Mouse (Mus musculus): ENCODE data around the gene Emx2.

The Emx2 gene

DNA sequence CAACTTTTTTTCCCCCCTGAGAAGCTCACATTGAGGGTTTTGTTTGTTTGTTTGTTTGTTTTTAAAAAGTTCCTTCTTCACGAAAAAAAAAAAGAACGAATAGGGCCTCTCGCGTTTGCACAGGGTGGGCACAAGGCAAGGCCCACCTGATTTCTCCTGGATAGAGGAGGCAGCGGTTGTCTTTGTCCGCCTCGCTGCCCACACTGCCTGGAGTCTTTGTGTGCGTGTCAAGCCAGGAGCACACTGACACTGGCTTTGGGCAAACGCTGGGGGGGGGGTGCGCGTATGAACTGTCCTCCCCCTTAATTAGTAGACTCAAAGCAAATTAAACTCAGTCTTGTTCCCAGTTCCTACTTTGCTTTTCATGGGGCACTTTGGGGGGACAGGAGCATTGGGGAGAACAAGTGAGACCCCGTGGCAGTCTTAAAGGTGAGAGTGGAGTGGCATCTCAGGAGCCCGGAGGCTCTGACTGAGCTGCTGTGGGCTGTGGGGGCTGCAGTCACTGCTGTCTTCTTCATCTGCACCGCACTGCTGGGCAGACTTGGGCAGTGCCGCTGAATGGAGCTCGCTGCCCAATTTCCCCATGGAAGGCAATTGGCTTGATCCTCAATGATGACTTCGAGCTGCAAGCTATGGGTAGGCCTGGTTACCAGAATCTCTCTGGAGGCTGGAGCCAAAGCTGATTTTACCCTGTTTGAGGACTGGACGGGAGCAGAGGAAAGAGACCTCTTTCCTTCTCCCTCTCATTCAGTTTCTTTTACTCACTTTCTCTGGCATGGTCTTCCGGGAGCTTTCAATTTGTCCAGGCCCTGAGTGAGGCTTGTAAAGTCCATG, 4.5 kb downstream of the Emx2 start:
- no peak for DNase-seq

DNA sequence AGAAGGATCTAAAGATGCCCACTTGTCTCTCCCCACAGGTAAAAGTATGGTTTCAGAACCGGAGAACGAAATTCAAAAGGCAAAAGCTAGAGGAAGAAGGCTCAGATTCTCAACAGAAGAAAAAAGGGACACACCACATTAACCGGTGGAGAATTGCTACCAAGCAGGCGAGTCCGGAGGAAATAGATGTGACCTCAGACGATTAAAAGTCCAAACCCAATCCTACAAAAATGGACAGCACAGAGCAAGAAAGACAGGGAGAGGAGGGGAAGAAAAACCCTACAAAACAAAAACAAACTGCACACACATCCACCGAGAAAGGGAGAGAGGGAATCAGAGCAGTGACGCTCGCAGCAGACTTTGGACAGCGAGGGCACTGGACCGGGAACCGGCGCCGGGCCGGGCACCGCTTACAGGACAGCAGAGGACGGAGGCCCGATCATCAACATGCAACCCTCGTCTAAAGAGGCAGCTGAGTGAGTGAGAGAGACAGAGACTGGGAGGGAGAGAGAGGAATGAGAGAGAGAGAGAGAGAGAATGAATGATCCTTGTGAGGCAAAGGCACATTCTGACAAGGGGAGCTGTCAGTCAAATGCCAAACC, 5.8 kb downstream of the Emx2 start:
- no peak for DNase-seq

DNA sequence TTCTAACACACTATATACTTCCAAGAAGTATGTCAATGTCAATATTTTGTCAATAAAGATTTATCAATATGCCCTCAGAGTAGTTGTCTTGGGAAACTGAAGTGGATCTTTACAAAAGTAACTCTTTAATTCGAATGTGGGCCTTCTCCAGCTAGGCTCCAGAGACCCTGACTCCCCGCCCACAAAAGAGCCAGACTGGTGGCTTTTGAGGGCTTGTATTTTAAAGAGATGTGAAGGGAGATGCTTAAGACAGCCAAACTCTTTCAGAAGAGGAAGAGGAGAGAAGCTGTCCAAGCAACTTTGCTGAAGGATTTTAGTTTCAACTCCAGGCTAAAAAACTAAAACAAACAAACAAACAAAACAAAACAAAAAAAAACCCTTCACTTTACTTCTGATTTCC, 7.1 kb downstream of the Emx2 start:
- DNase-seq, result no peak

DNA sequence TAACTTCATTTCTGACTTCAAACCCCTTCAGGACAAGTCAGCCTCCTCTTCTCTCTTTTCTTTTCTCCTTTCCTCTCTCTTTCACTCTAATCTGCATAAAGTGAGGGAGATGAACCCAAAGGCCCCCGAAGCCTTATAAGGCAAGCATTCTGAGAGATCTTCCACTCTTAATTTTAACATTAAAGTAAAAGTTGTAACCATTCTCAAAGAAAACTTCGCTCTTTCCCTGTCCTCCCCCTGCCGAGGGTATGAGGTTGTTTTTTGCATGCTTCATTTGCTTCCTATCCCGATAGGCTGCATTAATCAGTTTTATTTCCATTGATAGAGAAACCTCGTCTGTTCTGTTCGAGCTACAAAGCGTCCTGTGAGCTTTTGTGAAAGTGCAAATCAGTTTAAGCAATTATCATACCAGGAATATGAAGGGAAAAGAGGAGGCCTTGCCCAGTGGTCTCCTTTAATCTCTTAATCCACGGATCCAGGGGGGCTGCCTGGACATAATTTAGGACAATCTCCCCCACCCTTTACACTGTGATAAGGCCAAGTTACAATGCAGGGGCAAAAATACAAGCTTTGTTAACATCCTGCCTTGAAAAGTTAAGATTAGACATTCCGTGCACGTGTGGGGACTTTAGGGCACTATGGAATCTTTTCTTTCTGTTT, 7.7 kb downstream of the Emx2 start:
- DNase-seq, result no peak

DNA sequence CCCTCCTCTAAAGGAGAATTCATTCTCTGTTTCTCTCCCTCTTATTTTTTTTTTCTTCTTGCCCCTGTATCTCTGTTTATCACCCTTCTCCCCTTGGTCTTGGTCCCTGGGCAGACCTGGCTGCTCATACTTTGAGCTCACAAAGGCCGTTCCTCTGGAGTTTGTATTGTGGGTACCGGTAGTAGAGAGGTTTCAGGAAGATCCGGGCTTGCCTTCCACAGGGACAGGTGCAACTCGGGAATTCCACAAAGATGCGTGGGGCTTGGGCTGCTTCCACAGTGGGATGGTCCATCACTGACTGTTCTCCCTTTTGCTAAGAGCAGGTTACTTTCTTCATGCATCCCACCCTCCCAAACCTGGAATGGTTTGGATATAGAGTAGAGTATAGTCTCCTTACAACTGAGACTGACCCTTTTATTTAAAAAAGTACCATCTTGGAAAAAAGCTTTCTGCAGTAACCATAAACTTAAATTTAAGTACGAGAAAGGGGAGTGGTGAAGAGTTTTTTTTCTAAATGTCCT, 8.3 kb downstream of the Emx2 start:
- no peak for DNase-seq

DNA sequence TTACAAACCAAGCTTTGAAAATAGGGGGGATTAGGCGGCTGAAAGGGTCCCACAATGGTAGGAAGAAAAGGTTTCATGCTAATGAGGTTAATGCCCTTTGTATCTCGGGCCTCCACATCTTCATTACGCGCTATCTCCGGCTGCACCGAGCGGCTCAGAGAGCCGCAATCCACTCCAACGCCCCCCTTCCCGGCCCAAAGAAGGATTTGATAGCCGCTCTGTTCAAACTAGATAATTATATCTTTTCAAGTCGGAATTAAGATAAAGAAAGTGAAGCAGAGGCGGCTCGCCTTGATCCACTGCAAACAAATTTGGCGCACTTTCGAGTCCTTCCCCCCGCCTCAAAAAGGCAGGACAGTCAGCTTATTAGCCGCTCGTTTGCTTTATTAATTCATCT, 8.8 kb downstream of the Emx2 start:
- DNase-seq, result no peak

DNA sequence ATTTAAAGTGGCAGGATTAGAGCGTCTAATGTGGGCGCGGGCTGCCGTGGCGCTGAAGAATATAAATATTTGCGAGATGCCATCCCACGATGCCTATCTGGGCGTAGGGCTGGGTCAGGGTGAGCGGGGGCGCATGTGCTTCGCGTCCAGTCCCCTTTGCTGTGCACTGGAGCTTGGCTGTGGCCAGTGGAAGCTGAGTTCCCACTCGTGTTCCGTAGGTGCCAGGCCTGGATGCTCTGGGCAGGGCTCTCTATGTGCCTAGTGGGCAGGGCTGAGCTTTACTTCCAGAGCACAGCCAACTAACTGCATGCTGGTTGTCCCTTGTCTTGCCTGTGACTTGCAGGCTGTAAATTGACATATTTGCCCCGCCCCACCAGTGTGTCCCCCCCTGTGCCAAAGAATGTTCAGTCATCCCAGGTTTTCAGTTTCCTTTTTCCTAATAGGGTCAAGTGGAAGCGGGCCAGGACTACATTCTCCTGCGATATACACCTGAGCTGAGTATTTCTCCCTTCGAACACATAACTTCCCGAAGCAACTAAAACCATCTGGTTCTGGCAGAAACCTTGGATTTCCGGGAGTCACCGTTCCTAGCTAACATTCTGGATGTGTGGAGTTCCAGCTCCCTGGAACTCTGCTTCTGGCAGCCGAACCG, 9.4 kb downstream of the Emx2 start:
- peak in 1 of 2 experiments; percentile 9 for DNase-seq

DNA sequence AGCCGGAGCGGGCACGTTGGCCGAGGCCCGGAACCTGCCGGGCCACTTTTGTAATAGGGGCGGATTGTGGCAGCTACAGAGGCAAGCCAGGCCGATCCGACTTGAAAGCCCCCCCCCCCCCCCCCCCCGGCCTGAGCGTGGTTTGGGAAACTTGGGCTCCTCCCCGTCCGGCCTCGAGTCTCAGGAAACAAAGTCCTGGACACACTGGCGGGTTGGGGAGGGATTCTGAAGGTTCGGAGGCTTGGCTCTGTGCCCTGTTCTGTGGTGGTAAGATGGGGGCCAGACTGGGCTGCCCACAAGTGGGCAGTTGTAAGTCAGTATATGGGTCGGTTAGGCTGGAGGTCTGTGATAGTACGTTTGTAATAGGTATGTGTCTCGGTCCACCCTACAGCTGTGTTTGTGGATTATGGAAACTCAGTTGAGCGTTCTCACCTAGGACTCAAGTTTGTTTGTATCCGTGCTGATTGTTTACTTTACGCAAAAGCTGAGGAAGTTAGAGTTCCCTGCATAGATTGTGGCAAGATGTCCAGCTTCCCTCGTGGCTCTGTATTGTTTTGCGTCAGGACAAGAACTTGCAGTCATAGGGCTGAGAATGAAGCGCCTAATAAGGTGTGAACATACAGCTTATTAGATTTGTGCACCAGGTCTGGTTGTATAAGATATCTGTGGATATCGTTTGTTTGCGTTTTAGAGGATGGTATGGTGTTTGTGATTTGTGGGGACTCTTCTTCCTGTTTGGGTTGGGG, 10.1 kb downstream of the Emx2 start:
- DNase-seq, result no peak

DNA sequence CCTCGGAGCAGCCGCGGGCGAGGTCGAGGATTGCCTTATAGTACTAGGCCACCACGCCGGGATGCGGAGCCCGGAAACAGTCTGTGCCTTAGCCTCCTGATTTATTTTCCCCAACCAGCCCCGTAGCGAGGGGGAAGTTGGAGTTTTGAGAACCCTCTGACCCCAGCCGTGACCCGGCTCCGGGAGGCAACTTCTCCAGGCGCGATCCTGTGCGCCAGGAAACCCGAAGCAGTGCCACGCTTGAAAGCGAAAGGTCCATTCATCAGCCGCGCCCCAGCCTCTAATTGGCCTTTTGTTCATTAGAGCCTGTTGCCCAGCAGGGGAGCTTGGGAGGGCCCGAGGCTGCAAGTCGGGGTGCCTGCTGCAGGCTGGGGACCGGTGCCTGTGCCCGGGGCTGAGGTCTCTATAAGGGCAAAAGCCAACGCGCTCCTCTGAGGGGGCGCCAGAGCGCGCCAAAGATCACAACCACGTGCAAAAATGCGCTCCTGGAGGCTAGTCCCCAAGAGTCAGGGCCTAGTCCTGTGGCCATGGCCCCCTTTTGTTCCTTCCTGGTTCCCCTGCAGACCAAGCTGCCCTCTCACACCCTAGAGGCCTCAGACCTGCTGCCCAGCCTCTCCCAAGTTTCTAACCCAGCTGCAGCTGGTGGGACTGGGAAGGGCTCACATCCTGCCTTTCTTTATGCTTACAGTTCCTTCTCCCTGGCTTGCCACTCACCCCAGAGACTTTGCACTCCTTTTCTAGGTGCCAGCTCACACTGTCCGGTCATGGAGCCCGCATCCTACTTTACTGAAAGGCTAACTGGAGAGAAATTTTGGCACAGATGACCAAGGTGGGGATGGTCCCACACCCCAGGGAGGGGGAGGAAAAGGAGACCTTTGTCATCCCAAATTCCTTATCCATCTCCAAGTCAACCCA, 11.1 kb downstream of the Emx2 start:
- DNase-seq, result peak in 1 of 2 experiments; percentile 9

DNA sequence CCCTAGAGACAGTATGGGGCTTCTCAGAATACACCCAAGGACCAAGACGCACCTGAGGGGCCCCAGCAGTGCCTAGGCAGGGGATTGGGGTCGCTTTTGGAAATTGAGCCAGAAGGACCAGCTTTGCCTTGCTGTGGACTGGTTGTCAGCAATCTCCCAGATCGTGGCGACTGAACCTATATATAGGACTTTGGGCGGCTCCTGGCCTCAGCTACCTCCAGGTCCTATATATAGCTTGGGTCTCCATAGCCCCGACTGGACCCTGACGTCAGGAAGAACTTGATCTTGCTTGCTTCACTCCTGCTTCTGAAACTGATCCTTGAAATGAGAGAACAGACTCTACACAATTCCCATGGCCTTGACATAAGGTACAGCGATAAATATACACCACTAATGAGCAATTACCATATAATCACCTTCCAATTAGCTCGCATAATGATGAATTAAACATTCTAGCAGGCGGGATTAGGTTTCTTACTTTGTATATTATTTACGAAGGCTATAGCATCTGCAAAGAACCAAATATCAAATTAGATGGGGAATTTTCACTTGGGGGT, 12.0 kb downstream of the Emx2 start:
- no peak for DNase-seq

DNA sequence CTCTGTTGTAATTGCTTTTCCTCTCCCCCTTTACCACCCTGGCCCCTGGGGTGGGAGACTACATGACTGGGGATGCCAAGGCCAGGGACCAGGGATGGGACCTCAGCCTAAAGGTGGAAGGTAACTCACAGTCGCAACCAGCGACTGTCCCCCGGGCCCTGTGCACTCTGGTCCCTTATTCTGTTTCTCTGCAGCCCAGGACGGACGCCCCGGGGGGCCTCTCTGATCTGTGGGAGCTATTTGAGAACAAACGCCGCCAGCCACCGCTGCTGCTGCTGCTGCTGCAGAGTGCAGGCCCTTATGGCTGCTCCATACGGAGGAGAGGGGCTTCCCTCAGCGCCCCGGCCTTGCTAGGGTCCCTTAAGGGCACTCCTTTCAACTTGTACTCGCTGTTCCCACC, 12.7 kb downstream of the Emx2 start:
- no peak for DNase-seq

DNA sequence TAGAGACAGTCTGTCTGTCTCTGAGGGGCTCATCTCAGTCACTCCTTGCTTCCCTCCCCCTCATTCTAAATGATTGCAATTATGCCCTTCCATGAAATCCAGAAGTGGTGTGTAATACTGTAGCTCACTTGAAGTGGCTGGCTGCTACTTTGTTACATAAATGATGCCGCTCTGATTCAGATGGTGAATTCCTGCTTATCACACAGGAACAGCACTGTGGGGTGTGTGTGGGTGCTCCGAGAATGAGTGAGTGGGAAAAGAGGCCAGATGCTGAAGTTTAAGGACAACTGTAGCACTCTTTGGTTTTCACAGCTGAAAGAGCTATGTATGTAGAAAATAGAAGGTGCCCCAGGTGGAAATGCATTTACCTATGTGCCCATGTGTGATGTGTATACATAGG, 14.7 kb downstream of the Emx2 start:
- no peak for DNase-seq

DNA sequence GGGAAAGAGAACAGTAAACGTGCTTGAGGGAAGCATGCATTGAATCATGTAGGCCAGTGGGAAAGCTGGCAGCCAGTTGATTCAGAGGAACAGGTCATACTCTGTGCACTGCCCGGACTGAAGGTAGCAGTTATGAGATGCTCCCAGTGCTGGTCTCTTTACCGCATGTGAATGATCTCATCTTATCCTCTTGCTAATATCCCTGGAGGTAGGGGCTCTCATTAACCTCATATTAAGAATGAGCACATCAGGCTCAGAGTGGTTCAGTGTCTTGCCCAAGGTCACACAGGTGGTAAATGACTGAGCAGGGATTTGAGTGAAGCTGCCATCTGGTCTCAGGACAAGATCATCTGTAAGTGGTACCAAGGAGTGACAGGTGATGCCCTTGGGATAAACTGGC, 21.7 kb downstream of the Emx2 start:
- DNase-seq, result no peak

DNA sequence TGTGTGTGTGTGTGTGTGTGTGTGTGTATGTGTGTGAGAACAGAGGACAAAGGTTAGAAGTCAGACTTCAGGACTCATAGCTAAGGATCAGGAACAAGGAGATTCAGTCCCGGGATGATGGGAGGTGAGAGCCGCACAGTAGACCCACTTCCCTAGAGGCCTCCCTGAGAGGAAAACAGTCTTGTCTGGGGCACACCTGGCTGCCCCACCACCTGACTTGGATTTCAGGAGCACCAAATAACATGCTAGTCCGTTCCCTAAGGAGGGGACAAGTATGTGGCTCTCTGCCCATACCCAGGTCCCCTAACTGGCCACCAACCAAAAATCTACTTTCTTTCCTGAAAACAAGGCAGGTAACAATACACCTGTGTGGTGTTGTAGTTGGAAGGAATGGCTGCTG, 22.4 kb downstream of the Emx2 start:
- no peak for DNase-seq

DNA sequence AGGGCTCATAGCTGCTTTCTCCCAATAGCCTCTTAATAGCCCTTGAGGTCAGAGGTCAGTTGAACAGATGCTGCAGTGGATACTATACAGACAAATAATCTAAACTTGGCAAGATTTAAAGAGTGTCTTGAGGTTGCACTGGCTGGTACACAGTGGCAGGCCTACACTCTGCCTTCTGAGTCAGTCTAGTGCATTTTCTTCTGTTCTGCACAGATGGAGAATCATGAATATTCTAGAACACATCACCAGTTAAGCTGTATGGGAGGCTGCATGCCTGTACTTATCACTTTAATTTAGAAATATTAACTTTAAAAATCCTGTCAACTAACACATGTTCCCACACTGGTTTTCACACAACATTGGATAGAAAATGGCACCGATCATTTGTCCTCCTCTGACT, 34.1 kb downstream of the Emx2 start:
- no peak for DNase-seq

DNA sequence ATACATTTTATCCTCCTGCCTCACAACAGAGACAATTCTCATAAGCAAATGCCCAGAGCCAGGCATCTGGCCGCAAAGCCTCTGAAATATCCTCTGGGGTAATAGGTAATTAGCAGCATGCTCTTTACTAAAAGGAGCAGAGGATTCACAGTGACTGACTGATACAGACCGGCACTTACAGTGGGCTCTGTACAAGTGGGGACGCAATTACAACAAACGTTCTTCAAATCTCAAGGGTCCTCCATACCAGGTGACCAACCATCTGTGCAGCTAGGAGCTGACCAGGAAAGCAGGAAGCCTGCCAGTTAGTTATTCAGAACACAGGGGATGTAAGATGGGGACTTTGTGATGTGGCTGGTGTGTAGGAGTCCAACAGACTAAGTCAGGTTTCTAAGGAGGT, 38.7 kb downstream of the Emx2 start:
- DNase-seq, result no peak

DNA sequence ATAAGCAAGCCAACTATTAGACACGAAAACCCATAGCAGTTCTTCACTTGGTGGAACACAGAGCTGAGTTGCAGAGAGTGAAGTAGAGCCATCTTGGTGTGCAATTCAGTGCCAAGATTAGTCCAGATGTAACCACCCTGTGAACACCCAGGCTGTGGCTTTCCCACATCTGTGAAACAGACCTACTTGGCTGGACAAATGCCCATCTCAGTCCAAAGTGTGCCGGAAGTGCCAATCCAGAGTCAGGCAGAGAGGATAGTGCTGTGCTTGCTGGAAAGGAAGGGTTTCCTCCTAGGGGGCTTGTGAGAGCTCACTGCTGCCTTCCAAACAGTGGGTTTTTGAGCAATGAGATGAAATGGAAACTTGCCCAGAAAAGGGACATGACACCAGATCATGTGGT, 50.7 kb downstream of the Emx2 start:
- DNase-seq, result no peak

DNA sequence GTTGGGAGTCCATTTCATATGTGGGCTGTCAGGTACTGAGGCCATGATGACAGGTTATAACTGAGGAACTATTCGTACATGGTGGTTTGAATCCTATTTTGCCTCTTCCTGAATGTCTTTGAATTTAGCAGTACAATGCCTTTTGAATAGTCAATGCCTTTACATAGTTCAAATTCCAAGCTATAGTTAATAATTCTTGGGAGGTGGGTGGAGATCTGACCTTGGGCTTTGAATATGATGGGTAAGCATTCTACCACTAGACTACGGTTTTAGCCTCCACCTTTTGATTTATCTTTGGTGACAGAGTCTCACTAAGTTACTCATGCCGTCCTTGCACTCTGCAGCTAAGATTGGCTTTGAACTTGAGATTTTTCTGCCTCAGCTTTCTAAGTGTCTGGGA, 55.0 kb downstream of the Emx2 start:
- no peak for DNase-seq
